Mouse (Mus musculus) lung, postnatal 0 days (tissue): ENCODE measurements at regions not wholly inside any gene's neighbourhood (a gene's known extent, or its start where the extent isn't known, plus 50 kb on each side); places are given as distances from the start of the nearest gene placed in this dataset.

Experiments used
- ATAC-seq: fragments of 200-750 bp; cut with Nextera tagmentation; 2 replicates; pipeline ENCODE4 v1.8.0; 2017; ENCODE audit warnings: moderate library complexity
- DNase-seq: peaks from one replicate; pipeline ENCODE4 v3.0.0-alpha.2; 2016; ENCODE audit warnings: low spot score
- H3K27ac ChIP-seq: fragments of 300-500 bp; sonication (generic); 2 replicates; pipeline ENCODE4 v1.5.1; 2014; ENCODE audit warnings: antibody characterized with exemption, mild to moderate bottlenecking, low read length, mixed read lengths
- H3K27me3 ChIP-seq: fragments of 300-500 bp; sonication (generic); replicated peaks from 2 replicates; pipeline ENCODE4 v1.6.1; 2014; ENCODE audit warnings: low read length, mixed read lengths; ENCODE audit not compliant: insufficient read depth
- H3K36me3 ChIP-seq: fragments of 300-500 bp; sonication (generic); 2 replicates; pipeline ENCODE4 v1.6.1; 2014; ENCODE audit warnings: low read length, mixed read lengths; ENCODE audit not compliant: insufficient read depth
- H3K4me1 ChIP-seq: fragments of 300-500 bp; sonication (generic); 2 replicates; pipeline ENCODE4 v1.6.1; 2014; ENCODE audit warnings: antibody characterized with exemption, low read depth, low read length, mixed read lengths; ENCODE audit not compliant: insufficient read depth
- H3K4me2 ChIP-seq: fragments of 300-500 bp; sonication (generic); replicated peaks from 2 replicates; pipeline ENCODE4 v1.6.1; 2014; ENCODE audit warnings: low read depth, mild to moderate bottlenecking, low read length, moderate library complexity, mixed read lengths
- H3K4me3 ChIP-seq: fragments of 300-500 bp; sonication (generic); 2 replicates; pipeline ENCODE4 v1.5.1; 2014; ENCODE audit warnings: low read depth, low read length
- H3K9ac ChIP-seq: fragments of 300-500 bp; sonication (generic); replicated peaks from 2 replicates; pipeline ENCODE4 v1.6.1; 2014; ENCODE audit warnings: low read depth, mild to moderate bottlenecking
- H3K9me3 ChIP-seq: fragments of 300-500 bp; sonication (generic); 2 replicates; pipeline ENCODE4 v1.6.1; 2016; ENCODE audit warnings: low read length, mixed read lengths
- CTCF ChIP-seq: IDR thresholded peaks from 2 replicates; pipeline ENCODE4 v1.5.1; 2016; ENCODE audit warnings: antibody characterized with exemption, mild to moderate bottlenecking
- EP300 ChIP-seq: IDR thresholded peaks from 2 replicates; pipeline ENCODE4 v1.6.1; 2016; ENCODE audit warnings: antibody characterized with exemption, mild to moderate bottlenecking, control low read depth
- WGBS: fragments of 180-500 bp; shearing (Covaris S2); extraction: QIAGEN DNeasy Blood & Tissue Kit; methylation state at CpG from one replicate; pipeline ENCODE4 v1.1.7; 2014; 5-methylcytosine and 5-hydroxymethylcytosine counted together

- 83% methylated on average over 2 of the region's 2 CpGs for WGBS
- TF ChIP-seq CTCF (no peak), EP300 (no peak)
- Histone ChIP-seq H3K36me3 (no peaks in the 10 kb centered on the region), H3K4me1 (no peaks in the 10 kb centered on the region), H3K4me2 (no peak overlapping the region), H3K27ac (no peak overlapping the region), H3K9ac (no peak overlapping the region), H3K9me3 (no peaks in the 10 kb centered on the region), H3K27me3 (no peaks in the 10 kb centered on the region), H3K4me3 (no peak overlapping the region)
- no peak for DNase-seq
- ATAC-seq = no peak
Measured at GRCm38 (mm10) chr8:37398957-37399356, 405.6 kb downstream of the AI429214 start.

DNA sequence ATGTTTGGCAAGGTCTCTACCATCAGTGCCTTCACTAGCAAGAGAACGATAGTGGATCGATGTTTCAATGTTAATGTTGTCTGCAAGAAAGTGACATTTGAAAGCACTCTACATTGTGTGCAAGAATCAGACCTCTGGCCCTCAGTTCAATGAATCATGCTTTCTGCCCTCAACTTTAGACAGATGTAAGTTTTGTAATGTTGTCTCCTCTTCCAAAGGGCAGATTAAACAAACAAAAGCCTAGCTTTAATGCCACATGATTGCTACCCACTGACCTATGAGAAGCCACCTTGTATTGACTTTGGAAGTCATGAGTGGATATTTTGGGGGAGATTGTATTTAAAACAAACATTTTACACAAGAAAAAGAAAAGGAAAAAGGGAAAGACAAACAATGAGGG lies 429.2 kb downstream of the AI429214 start:
- H3K27me3 ChIP-seq = no peaks in the 10 kb centered on the region
- TF ChIP-seq EP300 (no peak), CTCF (no peak)
- no peak overlapping the region for H3K4me2 ChIP-seq
- H3K27ac ChIP-seq = no peak overlapping the region
- H3K4me3 ChIP-seq = no peak overlapping the region
- H3K9me3 ChIP-seq = no peaks in the 10 kb centered on the region
- no peaks in the 10 kb centered on the region for H3K36me3 ChIP-seq
- no peaks in the 10 kb centered on the region for H3K4me1 ChIP-seq
- DNase-seq (no peak), ATAC-seq (no peak)
- no peak overlapping the region for H3K9ac ChIP-seq
- WGBS = 16% methylated on average over 2 of the region's 2 CpGs

GRCm38 (mm10) chr8:37424588-37424987 lies 431.2 kb downstream of the AI429214 start:
- H3K36me3 ChIP-seq = no peaks in the 10 kb centered on the region
- H3K4me3 ChIP-seq = no peak overlapping the region
- H3K4me2 ChIP-seq = no peak overlapping the region
- H3K27me3 ChIP-seq = no peaks in the 10 kb centered on the region
- H3K4me1 ChIP-seq = no peaks in the 10 kb centered on the region
- TF ChIP-seq EP300 (no peak), CTCF (no peak)
- ATAC-seq (peak; percentile 41; the same call in 1 of the 2 replicates), DNase-seq (peak; percentile 55)
- no peak overlapping the region for H3K9ac ChIP-seq
- H3K9me3 ChIP-seq = no peaks in the 10 kb centered on the region
- no peak overlapping the region for H3K27ac ChIP-seq

- H3K4me1 ChIP-seq = no peaks in the 10 kb centered on the region
- no peaks in the 10 kb centered on the region for H3K9me3 ChIP-seq
- H3K4me2 ChIP-seq = no peak overlapping the region
- no peak for ATAC-seq
- no peak overlapping the region for H3K27ac ChIP-seq
- 86% methylated on average over 4 of the region's 4 CpGs for WGBS
- no peaks in the 10 kb centered on the region for H3K27me3 ChIP-seq
- no peak overlapping the region for H3K9ac ChIP-seq
- TF ChIP-seq EP300 = no peak
- TF ChIP-seq CTCF = no peak
- no peak for DNase-seq
- no peak overlapping the region for H3K4me3 ChIP-seq
- no peaks in the 10 kb centered on the region for H3K36me3 ChIP-seq
Measured at GRCm38 (mm10) chr8:37428845-37429244, 435.4 kb downstream of the AI429214 start.

GRCm38 (mm10) chr8:37460551-37461154 lies 467.2 kb downstream of the AI429214 start:
- no peak for DNase-seq
- Histone ChIP-seq H3K27me3 (no peaks in the 10 kb centered on the region), H3K27ac (no peak overlapping the region), H3K4me1 (no peaks in the 10 kb centered on the region), H3K4me3 (no peak overlapping the region), H3K4me2 (no peak overlapping the region), H3K9me3 (no peaks in the 10 kb centered on the region), H3K9ac (no peak overlapping the region), H3K36me3 (no peaks in the 10 kb centered on the region)
- WGBS = 86% methylated on average over 4 of the region's 4 CpGs
- ATAC-seq = no peak
- TF ChIP-seq CTCF = no peak
- no peak for TF ChIP-seq EP300

- no peak overlapping the region for H3K4me2 ChIP-seq
- H3K4me1 ChIP-seq = no peaks in the 10 kb centered on the region
- H3K4me3 ChIP-seq = no peak overlapping the region
- no peak for DNase-seq
- no peak for TF ChIP-seq CTCF
- no peak for TF ChIP-seq EP300
- no peak for ATAC-seq
- H3K27ac ChIP-seq = no peak overlapping the region
- H3K36me3 ChIP-seq = no peaks in the 10 kb centered on the region
- no peaks in the 10 kb centered on the region for H3K27me3 ChIP-seq
- no peak overlapping the region for H3K9ac ChIP-seq
- H3K9me3 ChIP-seq = no peaks in the 10 kb centered on the region
Measured at GRCm38 (mm10) chr8:37465651-37466050, 472.2 kb downstream of the AI429214 start.

- Histone ChIP-seq H3K9ac (no peak overlapping the region), H3K4me1 (no peaks in the 10 kb centered on the region), H3K4me3 (no peak overlapping the region), H3K9me3 (no peaks in the 10 kb centered on the region), H3K27me3 (no peaks in the 10 kb centered on the region), H3K27ac (no peak overlapping the region), H3K4me2 (no peak overlapping the region), H3K36me3 (no peaks in the 10 kb centered on the region)
- TF ChIP-seq EP300 (no peak), CTCF (no peak)
- ATAC-seq (no peak), DNase-seq (no peak)
- 73% methylated on average over 1 of the region's 1 CpGs for WGBS
Measured at GRCm38 (mm10) chr8:37467656-37468055, 474.3 kb downstream of the AI429214 start.
